24 mouse cellular contexts compared by ENCODE assay signal in genomic region chr11:98381651-98382050, GRCm38 (mm10). TPM values are rescaled to one million over a fixed set of nuclear protein-coding genes. Genes with fewer than 3 reads are reported as not detected.
"Had no signal": no experiment of that assay in that cellular context is flagged by ENCODE, and none has a peak within 500 bp of the region (broad histone marks: within the 10 kb centered on the region; RNA-seq: fewer than 3 reads in every experiment).

No protein-coding gene starts in this region.

- H3K27ac ChIP-seq: limb, embryonic 12.5 days; limb, embryonic 15.5 days; liver, embryonic 14.5 days; macrophage; midbrain, embryonic 12.5 days; midbrain, embryonic 15.5 days; neural tube, embryonic 12.5 days; neural tube, embryonic 15.5 days; stomach, postnatal 0 days had no signal

- H3K4me2 ChIP-seq: limb, embryonic 12.5 days; limb, embryonic 15.5 days; liver, embryonic 11.5 days; lung, embryonic 14.5 days; midbrain, embryonic 12.5 days; midbrain, embryonic 15.5 days; neural tube, embryonic 12.5 days; neural tube, embryonic 15.5 days had no signal

- H3K4me1 ChIP-seq: midbrain, embryonic 15.5 days; neural tube, embryonic 12.5 days had no signal

- H3K9me3 ChIP-seq: limb, embryonic 12.5 days; limb, embryonic 15.5 days; midbrain, embryonic 12.5 days; midbrain, embryonic 15.5 days; neural tube, embryonic 12.5 days; neural tube, embryonic 15.5 days had no signal

- H3K9ac ChIP-seq: limb, embryonic 12.5 days; limb, embryonic 15.5 days; liver, embryonic 14.5 days; liver, postnatal 0 days; lung, embryonic 14.5 days; midbrain, embryonic 12.5 days; midbrain, embryonic 15.5 days; neural tube, embryonic 12.5 days; neural tube, embryonic 15.5 days had no signal

- DNase-seq: kidney, postnatal 14 days; kidney, postnatal 4 days; left cerebral cortex, postnatal 4 days; liver, postnatal 0 days; lung, embryonic 14.5 days; right cerebral cortex, adult 18-20 months; right cerebral cortex, postnatal 14 days; right cerebral cortex, postnatal 4 days; thymus, adult 18-20 months; thymus, postnatal 36 days had no signal

- H3K4me3 ChIP-seq: limb, embryonic 12.5 days; limb, embryonic 15.5 days; midbrain, embryonic 12.5 days; midbrain, embryonic 15.5 days; neural tube, embryonic 12.5 days; neural tube, embryonic 15.5 days had no signal

- ATAC-seq: liver, postnatal 0 days; lung, postnatal 0 days; midbrain, embryonic 15.5 days had no signal

RNA-seq across cellular contexts. Expression of gene Tcap, which starts 2.0 kb away (rescaled TPM):
- total RNA-seq: megakaryocyte, adult 5-6 weeks had no signal
- polyA plus RNA-seq: lung, embryonic 14.5 days; midbrain, embryonic 15.5 days had no signal

RNA-seq across cellular contexts. Expression of gene Pnmt, which starts 4.6 kb away (rescaled TPM):
- total RNA-seq: megakaryocyte, adult 5-6 weeks had no signal
- polyA plus RNA-seq: liver, embryonic 14.5 days; liver, postnatal 0 days; lung, embryonic 14.5 days; lung, postnatal 0 days; macrophage; stomach, embryonic 14.5 days; stomach, postnatal 0 days; urinary bladder, adult 2 months had no signal

RNA-seq across cellular contexts. Expression of gene Erbb2, which starts 30.6 kb away (rescaled TPM):
- total RNA-seq: megakaryocyte, adult 5-6 weeks had no signal
- polyA plus RNA-seq: macrophage had no signal
